Mouse (Mus musculus) ZHBTc4 (cell line): ENCODE data around the gene Dhcr7.
A peak's percentile ranks its signal among the peaks of the same experiment; 100 is the strongest.

ENCODE experiments used
- DNase-seq: peaks from one replicate; pipeline ENCODE4 v3.0.0-alpha.2; 2011; ENCODE audit warnings: low read depth, low spot score

Gene Dhcr7

DNA sequence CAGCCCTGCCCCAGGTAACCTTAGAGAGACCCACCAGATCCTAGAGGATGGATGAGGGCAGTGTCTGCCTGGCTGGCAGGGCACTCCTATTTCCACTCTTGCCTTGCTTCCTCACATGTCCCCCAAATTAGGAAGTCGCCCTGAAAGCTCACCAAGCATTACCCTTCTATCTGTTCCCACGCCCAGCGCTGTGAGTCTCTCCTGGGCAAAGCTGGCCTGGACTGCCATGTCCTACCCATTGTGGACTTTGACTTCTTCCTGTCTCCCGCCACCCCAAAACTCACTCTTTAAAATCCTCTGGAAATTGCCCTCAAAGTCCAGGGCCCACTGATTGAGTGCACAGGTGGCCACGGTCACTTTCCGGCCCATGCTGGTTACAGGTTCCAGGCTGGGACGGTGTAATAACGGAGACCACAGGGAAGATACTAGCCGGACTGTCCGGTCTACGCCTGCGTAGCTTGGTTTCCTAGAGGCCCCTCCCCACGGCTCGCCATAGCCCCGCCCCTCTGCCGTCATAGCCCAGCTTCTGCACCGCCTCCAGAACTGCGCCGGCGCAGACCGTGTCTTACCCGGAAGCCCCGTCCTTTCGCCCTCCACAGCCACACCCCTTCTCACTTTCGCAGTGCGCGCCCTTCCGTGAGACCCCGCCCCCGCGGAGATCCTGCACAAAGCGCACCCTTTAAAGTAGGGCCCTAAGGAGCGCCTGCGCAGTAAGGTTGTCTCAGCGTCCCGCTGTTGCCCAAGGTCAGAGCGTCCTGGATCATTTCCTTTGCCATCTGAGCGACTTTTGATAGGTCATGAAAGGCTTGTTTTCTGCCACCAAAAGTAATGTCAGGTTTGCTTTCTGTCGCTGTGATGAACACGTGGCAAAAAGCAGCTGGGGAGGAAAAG lies at the start of gene Dhcr7, which contains the start of gene Nadsyn1:
Gene Dhcr7, plus strand, starts transcription at position 771 of the 891 bp plus-strand sequence.
Gene Nadsyn1, minus strand, starts transcription at position 475 of the 891 bp plus-strand sequence.
- peak; percentile 99 for DNase-seq

DNA sequence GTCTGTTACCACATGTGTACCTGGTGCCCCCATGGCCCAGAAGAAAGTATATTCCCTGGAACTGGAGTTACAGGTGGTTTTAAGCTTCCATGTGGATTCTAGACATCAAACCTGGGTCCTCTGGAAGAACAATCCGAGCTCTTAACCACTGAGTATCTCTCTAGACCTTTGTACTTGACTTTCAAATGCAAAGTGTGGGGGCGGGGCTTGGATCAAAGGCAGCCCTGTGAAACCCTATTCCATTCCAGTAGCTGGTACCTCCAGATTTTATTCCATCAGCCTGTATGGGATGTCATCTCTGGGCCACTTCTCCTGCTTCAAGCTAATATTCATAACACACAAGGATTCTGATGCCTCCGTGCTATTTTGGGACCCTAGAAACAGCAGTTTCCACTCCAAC lies 46.8 kb upstream of the Dhcr7 start:
- peak; percentile 82 for DNase-seq

DNA sequence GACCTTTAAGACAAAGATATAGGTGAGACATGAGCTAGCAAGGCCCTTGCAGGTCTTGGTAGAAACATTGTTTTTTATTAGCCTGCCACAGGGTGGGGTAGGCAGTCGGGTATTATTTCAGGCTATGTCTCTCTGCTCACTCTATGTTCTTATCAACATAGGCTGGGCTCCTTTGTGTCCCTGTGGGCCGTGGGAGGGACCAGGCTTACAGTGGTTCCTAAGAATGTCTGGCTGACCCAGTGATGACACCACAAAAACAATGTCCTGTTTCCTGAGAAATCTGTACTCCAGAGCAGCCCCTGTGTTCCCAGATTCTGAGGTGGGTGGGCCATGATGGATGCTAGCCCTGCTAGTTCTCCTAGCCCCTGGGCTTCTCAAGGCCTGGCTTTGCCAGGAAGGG lies 45.6 kb upstream of the Dhcr7 start:
- no peak for DNase-seq

DNA sequence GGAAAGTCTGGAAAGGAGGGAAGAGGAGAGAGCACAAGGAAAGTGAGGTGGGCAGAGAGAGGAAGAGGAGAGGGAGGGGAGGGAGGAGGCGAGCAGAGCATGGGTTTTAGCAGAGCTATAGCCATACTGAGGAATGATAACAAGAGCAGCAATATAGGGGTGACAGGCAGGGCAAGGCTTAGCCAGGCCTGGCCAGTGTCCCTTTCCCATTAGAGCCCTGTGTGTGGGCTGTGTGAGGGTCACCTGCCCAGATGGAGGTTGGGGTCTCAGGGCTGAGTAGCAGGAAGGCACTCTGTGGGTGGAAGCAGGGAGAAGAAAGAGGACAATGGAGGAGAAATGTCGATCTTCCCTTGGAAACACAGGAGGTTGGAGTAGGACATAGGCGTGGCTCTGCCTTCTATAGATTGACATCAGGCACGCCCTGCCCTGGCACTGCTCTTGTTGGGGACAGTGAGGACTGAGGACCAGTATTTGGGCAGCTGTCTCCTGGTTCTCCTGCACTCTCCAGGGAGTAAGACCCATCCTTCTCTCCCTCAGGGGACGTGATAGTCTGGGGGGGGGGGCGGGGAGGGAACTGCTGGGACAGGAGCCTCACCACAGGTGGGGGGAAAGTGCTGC lies 39.5 kb upstream of the Dhcr7 start:
- DNase-seq, result peak; percentile 20

DNA sequence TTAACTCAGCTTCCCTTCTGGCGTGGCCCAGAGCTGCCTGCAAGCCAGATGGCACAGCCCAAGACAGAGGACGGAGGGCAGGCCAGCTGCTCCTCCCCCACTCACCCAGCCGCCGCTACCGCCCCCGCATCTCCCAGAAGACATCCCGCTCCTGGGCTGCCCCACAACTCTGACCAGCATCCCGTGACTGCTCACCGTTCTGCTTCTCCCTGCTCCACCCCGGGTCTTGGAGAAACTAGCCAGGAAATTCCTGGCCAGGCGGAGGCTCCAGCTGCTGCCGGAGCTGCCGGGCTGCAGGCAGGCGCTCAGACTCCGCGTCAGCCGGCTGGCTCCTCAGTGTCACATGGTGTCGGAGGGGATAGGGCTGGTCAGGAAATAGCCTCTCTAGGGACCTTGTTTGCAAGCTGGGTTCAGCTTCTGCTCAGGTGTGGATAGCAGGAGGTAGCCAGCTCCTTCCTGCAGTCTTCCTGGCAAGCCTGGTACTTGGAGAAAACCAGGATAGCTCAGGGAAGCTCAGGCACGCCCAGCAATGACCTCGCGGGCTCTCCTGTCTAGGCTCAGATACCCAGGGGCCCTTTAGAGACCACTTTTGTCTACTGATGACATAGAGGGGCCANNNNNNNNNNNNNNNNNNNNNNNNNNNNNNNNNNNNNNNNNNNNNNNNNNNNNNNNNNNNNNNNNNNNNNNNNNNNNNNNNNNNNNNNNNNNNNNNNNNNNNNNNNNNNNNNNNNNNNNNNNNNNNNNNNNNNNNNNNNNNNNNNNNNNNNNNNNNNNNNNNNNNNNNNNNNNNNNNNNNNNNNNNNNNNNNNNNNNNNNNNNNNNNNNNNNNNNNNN lies 38.7 kb upstream of the Dhcr7 start, which contains the start of gene Mrgpre:
Gene Mrgpre, minus strand, starts transcription at position 505 of the 834 bp plus-strand sequence.
- DNase-seq, result peak; percentile 65

DNA sequence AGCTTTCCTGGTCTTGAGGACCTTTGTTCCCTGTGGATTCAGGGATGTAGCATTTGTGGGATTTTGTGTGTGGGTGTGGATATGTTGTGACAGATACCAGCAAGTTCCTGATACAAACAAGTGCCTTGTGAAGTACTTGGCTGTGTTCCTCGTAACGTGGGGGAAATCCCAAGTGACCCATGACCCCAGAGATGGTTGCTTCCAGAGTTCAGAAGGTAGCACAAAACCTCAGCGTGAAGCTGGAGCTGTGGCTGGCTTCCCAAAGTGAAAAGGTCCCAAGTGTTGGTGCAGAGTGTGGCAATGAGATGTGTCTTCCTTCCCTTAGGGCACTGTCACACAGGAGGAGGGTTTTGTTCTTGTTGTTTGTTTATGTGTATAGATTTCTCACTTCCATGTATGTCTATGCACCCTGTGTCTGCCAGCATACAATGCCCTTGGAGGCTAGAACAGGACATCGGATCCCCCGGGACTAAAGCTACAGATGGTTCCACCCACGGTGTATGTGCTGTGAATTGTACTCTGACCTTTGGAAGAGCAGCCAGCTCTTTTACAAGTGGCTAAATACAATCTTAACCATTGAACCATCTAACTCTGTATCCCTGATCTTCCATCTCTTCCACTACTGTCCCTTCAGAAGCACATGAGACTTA lies 30.5 kb upstream of the Dhcr7 start:
- no peak for DNase-seq

DNA sequence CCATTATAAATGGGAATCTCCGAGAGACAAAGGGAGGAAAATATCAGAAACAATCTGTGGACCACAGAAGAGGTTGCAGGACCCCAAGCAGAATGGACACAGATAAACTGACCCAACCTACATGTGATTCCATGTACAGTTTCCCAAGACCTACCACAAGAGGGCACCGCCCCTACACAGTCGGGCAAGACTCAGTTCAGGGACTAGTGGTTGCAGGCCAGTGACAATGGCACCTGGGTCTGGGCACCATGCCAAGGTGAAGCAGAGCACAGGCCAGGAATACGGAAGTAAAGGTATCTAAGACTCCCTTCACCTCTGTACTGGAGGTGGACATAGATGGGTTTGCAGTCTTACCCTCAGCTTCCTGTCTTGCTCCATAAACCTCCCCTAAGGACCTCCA lies 29.8 kb upstream of the Dhcr7 start:
- peak; percentile 41 for DNase-seq

DNA sequence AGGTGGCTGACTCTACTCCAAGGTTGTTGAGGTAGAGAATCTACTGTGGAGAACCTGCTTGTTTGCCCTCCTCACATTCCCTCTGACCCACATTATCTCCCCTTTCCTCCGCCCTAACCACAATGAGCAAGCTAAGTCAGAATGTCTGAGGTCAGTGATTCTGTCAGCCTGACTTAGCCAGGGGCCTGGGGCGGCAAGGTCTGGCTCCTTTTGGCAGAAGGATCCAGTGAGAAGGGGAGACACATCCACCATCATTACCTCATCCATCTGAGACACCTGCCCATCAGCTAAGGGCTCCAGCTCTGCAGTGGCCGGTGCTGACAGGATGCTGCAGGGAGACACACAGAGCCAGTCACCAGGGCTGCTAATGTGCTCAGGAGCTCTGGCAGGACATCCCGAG lies 24.2 kb upstream of the Dhcr7 start:
- no peak for DNase-seq

DNA sequence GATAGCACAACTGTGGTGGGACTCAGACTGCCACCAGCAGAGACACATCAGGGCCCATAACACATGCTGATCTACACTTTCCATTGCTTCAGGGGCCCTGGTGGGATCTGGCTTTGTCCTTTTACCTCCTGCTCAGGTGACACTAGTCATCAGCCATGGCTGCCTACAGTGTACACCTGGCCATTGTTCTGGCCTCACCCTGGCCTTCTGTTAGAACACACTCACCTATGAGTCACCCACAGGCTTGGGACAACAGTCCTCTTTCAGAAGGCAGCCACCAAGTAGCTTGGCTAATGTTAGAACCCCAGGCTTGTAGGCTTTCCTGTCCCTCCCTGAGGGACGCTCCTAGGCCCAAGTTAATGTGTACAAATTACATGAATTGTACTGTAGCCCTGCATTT lies 22.2 kb upstream of the Dhcr7 start:
- no peak for DNase-seq

DNA sequence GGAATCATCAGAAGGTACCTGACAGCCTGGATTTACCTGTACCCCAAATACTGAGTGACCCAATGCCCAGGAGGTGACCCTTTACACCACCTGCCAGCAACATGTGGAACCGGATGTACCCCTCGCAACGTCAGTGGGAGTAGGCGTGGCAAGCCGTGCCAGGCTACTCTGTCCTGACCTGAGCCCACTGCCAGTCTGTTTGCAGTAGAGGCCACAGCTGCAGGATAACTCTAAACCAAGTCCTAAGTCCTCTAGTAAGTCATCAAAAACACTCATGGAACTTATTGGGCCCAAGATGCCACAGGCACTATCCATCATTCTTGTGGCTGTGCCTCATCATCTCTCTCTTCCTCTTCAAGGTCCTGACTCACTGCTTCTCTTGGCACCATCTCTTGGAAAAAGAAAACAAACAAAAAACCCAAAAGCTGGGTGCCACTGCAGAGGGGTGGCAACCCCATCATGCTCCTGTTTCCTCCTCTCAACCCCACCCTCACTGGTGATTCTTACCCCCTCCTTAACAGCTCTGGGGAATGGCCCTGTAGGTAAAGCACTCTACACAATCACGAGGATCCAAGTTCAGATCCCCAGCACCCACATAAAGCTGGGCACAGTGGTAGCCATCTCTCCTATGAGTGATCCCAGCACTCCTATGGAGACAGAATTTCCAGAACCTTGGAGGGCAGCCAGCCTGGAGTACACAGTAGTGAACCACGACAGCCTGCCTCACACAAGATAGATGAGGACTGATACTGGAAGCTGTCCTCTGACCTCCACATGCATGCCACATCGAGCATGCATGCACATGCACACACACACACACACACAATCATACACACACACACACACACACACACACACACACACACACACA lies 21.5 kb upstream of the Dhcr7 start:
- no peak for DNase-seq

DNA sequence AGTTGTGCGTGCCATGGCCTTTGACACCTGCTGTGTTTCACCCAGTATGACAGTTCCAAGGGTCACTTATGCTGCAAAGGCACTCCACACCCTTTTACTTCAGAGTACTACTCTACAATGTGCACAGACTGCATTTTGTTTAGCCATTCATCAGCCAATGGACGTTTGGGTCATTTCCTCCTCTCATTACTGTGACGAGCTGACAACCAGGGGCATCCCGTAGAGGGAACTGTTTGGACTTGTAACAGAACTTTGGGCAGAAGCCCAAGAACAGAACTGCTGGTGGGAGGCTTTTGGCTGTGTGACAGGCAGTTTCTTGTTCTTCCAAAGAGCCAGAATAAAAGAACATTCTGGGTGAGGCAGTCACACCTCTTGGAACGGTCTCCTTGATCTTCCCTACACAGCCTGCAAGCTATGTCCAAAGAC lies 17.7 kb upstream of the Dhcr7 start:
- DNase-seq, result no peak

DNA sequence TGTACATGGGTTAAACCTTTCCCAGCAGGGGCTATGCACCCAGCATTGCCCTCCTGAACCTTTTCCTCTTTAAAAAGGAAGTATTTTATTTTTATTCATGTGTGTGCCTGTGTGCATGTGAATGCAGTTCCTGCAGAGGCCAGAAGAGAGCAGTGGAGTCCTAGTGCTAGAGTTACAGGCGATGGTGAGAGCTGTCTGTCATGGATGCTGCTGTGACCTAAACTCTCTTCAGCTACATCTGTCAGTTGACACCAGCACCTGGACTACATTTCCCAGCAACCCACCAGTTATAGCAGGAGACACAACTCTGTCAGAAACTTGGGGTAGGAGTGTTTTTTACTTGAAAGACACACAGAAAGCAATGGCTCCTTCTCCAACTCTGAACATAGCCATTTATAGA lies 14.0 kb upstream of the Dhcr7 start:
- peak; percentile 60 for DNase-seq

DNA sequence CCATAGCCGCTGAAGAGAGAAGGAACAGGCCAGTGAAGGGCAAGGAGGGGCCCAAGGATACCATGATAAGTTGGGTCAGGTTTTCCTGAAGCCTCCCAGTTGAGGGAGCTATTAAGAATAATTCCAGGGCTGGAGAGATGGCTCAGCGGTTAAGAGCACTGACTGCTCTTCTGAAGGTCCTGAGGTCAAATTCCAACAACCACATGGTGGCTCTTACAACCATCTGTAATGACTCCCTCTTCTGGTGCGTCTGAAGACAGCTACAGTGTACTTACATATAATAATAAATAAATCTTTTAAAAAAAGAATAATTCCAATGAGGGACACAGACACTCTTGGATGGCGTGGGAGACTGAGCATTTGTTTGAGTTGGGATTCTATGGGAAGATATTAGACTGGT lies 3.7 kb upstream of the Dhcr7 start:
- no peak for DNase-seq

DNA sequence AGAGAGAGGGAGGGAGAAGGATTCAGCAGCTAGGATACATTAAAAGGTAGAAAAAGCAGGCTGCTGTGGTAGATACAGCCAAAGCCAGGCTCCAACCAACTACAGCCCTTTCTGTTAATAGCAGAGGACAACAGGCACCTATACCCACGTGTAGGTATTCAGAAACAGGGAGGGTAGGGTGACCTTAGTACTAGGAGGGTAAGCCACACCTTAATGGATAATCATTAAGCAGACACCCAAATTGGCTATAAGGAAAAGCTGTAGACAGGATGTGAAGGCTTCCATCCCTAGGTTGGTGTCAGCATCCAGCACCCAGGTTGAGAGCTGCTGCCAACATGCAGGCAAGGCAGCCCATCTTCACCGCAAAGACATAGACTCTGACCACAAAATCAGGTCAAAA lies 1.7 kb upstream of the Dhcr7 start:
- no peak for DNase-seq

DNA sequence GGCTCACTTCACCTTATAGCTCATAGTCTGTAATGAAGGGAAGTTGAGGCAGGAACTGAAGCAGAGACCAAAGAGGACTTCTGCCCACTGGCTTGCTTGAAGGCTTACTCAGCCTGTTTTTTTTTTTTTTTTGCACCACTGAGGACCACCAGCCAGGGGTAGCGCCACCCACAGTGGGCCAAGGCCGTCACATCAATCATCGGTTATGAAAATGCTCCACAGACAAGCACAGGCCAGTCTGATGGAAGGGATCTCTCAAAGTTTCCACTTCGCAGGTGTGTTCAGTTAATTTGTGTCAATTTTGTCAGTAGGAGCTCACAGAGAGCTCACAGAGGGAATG lies 291 bp downstream of the Dhcr7 start:
- DNase-seq, result peak; percentile 21

DNA sequence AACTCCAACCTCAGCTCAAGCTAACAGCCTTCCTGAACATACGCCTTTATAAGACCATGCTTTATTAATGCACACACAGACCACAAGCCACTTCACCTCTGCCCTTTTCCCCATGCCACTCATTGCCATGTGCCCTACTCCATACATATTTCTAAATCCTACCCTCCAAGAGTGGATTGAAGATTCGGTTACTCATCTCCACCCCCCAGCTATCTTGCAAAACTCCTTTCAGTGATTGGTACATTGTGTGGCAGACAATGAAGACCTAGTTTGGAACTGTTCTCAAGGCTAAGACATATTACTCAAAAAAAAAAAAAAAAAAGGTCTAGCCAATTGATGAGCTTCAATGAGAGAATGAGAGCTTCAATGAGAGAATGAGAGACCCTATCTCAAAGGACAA lies 4.0 kb downstream of the Dhcr7 start:
- DNase-seq, result no peak

DNA sequence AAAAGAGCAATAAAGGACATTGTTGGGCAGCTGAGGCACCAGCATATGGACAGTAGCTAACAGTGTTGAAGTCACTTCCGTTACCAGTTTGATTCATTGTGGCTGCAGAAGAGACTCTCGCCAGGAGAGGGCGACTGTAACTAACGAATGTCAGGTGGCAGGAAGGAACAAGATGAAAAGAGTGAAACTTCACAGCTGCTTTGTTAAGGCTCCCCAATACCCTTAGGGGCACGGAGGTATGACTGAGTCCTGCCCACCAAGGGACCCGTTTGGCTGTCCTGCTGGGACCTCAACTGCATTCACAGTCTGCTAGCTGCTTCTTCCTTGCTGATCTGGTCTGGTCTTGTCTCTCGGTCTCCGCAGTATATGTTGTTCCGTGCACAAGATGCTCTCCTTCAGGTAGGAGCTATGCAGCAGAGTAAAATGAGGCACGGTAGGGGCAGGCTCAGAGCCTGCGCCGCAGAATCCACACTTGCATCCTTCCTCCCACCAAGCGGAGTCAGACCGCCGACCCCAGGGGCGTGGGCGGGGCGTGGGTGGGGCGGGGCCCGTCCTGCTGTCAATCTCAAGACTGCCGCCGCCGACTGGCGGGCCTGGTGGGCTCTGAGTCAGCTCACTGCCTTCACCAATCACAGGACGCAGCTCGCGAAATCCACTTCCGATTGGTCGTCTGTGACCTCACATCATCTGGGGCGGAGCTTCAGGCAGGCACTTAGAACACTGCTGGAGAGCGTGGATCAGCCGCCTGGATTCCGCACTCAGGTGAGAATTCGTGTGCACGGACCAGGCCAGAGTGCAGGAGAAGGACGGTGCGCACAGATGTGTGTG lies 6.8 kb downstream of the Dhcr7 start:
- DNase-seq, result peak; percentile 99

DNA sequence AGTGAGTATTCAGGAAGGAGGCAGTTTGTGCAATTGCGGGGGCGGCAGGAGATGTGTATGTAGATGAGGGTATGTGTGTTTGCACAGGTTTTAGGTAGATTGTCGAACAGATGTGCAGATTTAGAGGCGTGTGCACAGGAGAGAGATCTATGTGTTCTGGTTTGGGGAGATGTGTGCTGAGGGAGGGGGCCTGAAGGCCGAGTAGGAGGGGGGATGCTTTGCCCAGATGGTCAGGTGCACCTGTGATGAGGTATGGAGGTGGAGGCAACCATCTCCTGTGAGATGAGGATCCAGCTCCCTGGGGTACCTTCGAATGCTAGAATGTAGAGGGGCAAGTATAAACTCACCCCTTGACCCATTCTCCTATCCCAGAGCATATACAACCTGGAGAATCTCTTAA lies 7.5 kb downstream of the Dhcr7 start:
- DNase-seq, result no peak

DNA sequence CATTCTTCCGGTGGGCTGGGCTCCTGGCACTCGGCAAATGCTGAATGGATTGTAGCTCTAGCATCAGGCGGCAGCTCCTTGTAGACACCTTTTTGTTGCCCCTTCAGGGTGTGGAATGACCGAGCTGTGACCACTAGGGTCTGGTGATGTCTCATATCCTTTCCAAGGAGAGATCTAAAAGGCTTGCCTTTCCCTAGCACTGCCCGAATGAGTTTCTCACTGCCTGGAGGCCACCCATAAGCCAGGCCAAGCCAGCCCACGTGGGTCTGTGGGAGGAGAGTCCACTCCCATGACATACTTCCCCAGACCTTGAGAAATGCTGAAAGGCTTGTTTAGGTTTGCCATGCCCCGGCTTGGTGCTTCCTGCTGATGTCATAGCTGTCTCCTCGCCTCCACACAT lies 9.3 kb downstream of the Dhcr7 start:
- peak; percentile 45 for DNase-seq

DNA sequence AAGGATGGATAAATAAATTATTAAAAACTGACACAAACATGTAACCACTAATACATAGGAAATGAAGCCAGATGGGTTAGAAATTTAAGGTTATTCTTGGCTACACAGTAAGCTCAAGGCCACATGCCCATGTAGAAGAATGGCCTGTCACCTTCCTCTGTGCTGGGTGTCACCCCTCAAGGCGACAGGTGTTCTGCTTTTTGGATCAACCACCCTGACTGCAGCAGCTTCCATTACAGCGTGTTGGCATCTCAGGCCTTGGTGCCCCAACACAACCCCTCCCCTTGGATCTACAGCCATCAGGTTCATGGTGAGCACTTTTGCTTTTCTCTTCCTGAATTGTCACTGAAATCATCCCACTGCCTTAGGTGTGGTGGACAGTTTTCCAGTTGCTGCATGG lies 9.7 kb downstream of the Dhcr7 start:
- DNase-seq, result no peak
